Mouse (Mus musculus) stomach, postnatal 0 days (tissue): ENCODE results near the gene Plscr1.

Experiments used
- CTCF ChIP-seq: IDR thresholded peaks from 2 replicates; pipeline ENCODE4 v1.5.1; 2016; ENCODE audit warnings: antibody characterized with exemption, low read depth, mild to moderate bottlenecking, moderate library complexity
- EP300 ChIP-seq: optimal IDR thresholded peaks from 2 replicates; pipeline ENCODE3; 2016; ENCODE audit warnings: antibody characterized with exemption

GRCm38 (mm10) chr9:92305620-92306220 lies 56.2 kb downstream of the Plscr1 start:
- no peak for TF ChIP-seq EP300
- no peak for TF ChIP-seq CTCF
